Mouse (Mus musculus): Measurements from ENCODE around the gene Nr4a1. TPM values are rescaled to one million over a fixed set of nuclear protein-coding genes. Genes with fewer than 3 reads are reported as not detected.

Gene Nr4a1
- total and polyA plus RNA-seq, 3 experiments, result 0.60 to 1.6 (median 0.89) TPM

- Histone ChIP-seq H3K4me3 (replicated peaks in 1 of 3; ENCODE audit: low read depth in 2 of 3, low read length in 2 of 3, poor library complexity in 1 of 3) (no peak overlapping the region), H3K27me3 (replicated peaks) (peaks cover 14% of the 10 kb centered on the region), H3K79me2 (replicated peaks; ENCODE audit: control insufficient read depth, extremely low read depth, insufficient read depth, poor library complexity, severe bottlenecking) (no peaks in the 10 kb centered on the region), H3K9ac (ENCODE audit: insufficient read depth, low read depth) (no peak overlapping the region), H3K27ac (ENCODE audit: insufficient read depth, low read depth) (no peak overlapping the region), H3K4me1 (ENCODE audit: control insufficient read depth in 1 of 2, insufficient read depth in 2 of 2) (no peaks in the 10 kb centered on the region), H3K9me3 (replicated peaks; ENCODE audit: low read length) (peaks cover 8% of the 10 kb centered on the region), H3K36me3 (replicated peaks in 1 of 2; ENCODE audit: control insufficient read depth in 1 of 2, insufficient read depth in 1 of 2, low read length in 1 of 2) (no peaks in the 10 kb centered on the region), H3K4me2 (ENCODE audit: insufficient read depth, low read depth, poor library complexity, severe bottlenecking) (no peak overlapping the region)
- no peak for DNase-seq (ENCODE audit: extremely low read depth)
- TF ChIP-seq RAD21 (IDR thresholded peaks at IDR 0.05; ENCODE audit: low read depth, low read length) (no peak), JUND (conservative IDR thresholded peaks at IDR 0.05; ENCODE audit: low read depth, low read length) (no peak), NRF1 (IDR thresholded peaks at IDR 0.05; ENCODE audit: low read depth, low read length) (no peak), POLR2A (IDR thresholded peaks at IDR 0.05; ENCODE audit: low read depth, low read length) (no peak), CHD2 (IDR thresholded peaks at IDR 0.05; ENCODE audit: low read length) (no peak), ELF1 (IDR thresholded peaks at IDR 0.05; ENCODE audit: low read depth, low read length) (no peak), NELFE (IDR thresholded peaks at IDR 0.05; ENCODE audit: low read depth, low read length) (no peak), ZNF384 (IDR thresholded peaks at IDR 0.05; ENCODE audit: low read depth, low read length) (no peak), EP300 (IDR thresholded peaks at IDR 0.05; ENCODE audit: low read length) (no peak), MAZ (IDR thresholded peaks at IDR 0.05; ENCODE audit: low read depth, low read length) (no peak), HCFC1 (IDR thresholded peaks at IDR 0.05; ENCODE audit: low read depth, low read length) (no peak), IRF4 (IDR thresholded peaks at IDR 0.05; ENCODE audit: low read depth, low read length) (no peak), UBTF (IDR thresholded peaks at IDR 0.05; ENCODE audit: low read depth, low read length) (no peak), ZKSCAN1 (IDR thresholded peaks at IDR 0.05; ENCODE audit: borderline replicate concordance, low read depth, low read length) (no peak), MXI1 (IDR thresholded peaks at IDR 0.05; ENCODE audit: low read depth, low read length) (no peak), RCOR1 (conservative IDR thresholded peaks at IDR 0.05; ENCODE audit: low read depth, low read length) (no peak), JUN (IDR thresholded peaks at IDR 0.05; ENCODE audit: insufficient read depth, low read depth, low read length) (no peak), SMC3 (IDR thresholded peaks at IDR 0.05; ENCODE audit: low read depth, low read length) (no peak), CHD1 (IDR thresholded peaks at IDR 0.05; ENCODE audit: low read depth, low read length) (no peak), KAT2A (IDR thresholded peaks at IDR 0.05; ENCODE audit: insufficient replicate concordance, low read length) (no peak)
- dilution Hi-C loops (cut with MboI; ENCODE audit: extremely low pct_ligation_motif_present, extremely low pct_unique_long_range_greater_than_20kb, low sequenced_read_pairs), result no loop called here
- in situ Hi-C loops (cut with MboI; ENCODE audit: low pct_ligation_motif_present, low pct_unique_long_range_greater_than_20kb, low sequenced_read_pairs), result no loop called here
Observed at GRCm38 (mm10) chr15:101302201-101302600, 48.1 kb downstream of the Nr4a1 start.

- TF ChIP-seq MEF2A (IDR thresholded peaks at IDR 0.05; ENCODE audit: borderline replicate concordance, low read depth, low read length), result no peak
- no peak for TF ChIP-seq SIN3A (IDR thresholded peaks at IDR 0.05; ENCODE audit: low read length)
- no peak for TF ChIP-seq CHD1 (IDR thresholded peaks at IDR 0.05; ENCODE audit: low read depth, low read length)
- TF ChIP-seq RCOR1 (conservative IDR thresholded peaks at IDR 0.05; ENCODE audit: low read depth, low read length), result no peak
- no peak for TF ChIP-seq RAD21 (IDR thresholded peaks at IDR 0.05; ENCODE audit: low read depth, low read length)
- TF ChIP-seq MAFK (IDR thresholded peaks at IDR 0.05; ENCODE audit: insufficient replicate concordance, low read length), result no peak
- no peak for TF ChIP-seq ZC3H11A (IDR thresholded peaks at IDR 0.05; ENCODE audit: low read depth, low read length)
- TF ChIP-seq PAX5 (IDR thresholded peaks at IDR 0.05; ENCODE audit: low read length), result no peak
- TF ChIP-seq NRF1 (IDR thresholded peaks at IDR 0.05; ENCODE audit: low read depth, low read length), result no peak
- no peak for TF ChIP-seq JUN (IDR thresholded peaks at IDR 0.05; ENCODE audit: insufficient read depth, low read depth, low read length)
- TF ChIP-seq EP300 (IDR thresholded peaks at IDR 0.05; ENCODE audit: low read length), result no peak
- no peak for TF ChIP-seq ELF1 (IDR thresholded peaks at IDR 0.05; ENCODE audit: low read depth, low read length)
- no peak for TF ChIP-seq E2F4 (IDR thresholded peaks at IDR 0.05; ENCODE audit: insufficient replicate concordance, low read depth, low read length)
- no peak for TF ChIP-seq USF2 (conservative IDR thresholded peaks at IDR 0.05; ENCODE audit: low read depth, low read length)
- TF ChIP-seq MXI1 (IDR thresholded peaks at IDR 0.05; ENCODE audit: low read depth, low read length), result no peak
- no peak for TF ChIP-seq SMC3 (IDR thresholded peaks at IDR 0.05; ENCODE audit: low read depth, low read length)
- TF ChIP-seq ZMIZ1 (IDR thresholded peaks at IDR 0.05; ENCODE audit: low read depth, low read length), result no peak
- Histone ChIP-seq H3K4me3 (replicated peaks in 1 of 3; ENCODE audit: low read depth in 2 of 3, low read length in 2 of 3, poor library complexity in 1 of 3) (no peak overlapping the region), H3K27me3 (replicated peaks) (peaks cover 21% of the 10 kb centered on the region), H3K4me1 (ENCODE audit: control insufficient read depth in 1 of 2, insufficient read depth in 2 of 2) (no peaks in the 10 kb centered on the region), H3K36me3 (replicated peaks in 1 of 2; ENCODE audit: control insufficient read depth in 1 of 2, insufficient read depth in 1 of 2, low read length in 1 of 2) (no peaks in the 10 kb centered on the region), H3K79me2 (replicated peaks; ENCODE audit: control insufficient read depth, extremely low read depth, insufficient read depth, poor library complexity, severe bottlenecking) (no peaks in the 10 kb centered on the region), H3K9ac (ENCODE audit: insufficient read depth, low read depth) (no peak overlapping the region), H3K27ac (ENCODE audit: insufficient read depth, low read depth) (no peak overlapping the region), H3K9me3 (replicated peaks; ENCODE audit: low read length) (peaks cover 8% of the 10 kb centered on the region), H3K4me2 (ENCODE audit: insufficient read depth, low read depth, poor library complexity, severe bottlenecking) (no peak overlapping the region)
- dilution Hi-C loops (cut with MboI; ENCODE audit: extremely low pct_ligation_motif_present, extremely low pct_unique_long_range_greater_than_20kb, low sequenced_read_pairs), result no loop called here
- DNase-seq (ENCODE audit: extremely low read depth), result no peak
- in situ Hi-C loops (cut with MboI; ENCODE audit: low pct_ligation_motif_present, low pct_unique_long_range_greater_than_20kb, low sequenced_read_pairs), result no loop called here
Observed at GRCm38 (mm10) chr15:101303830-101304229, 49.8 kb downstream of the Nr4a1 start.

All from CH12.LX (cell line).